Mouse (Mus musculus) heart, adult 2 months (tissue): ENCODE data around the gene Pglyrp3. TPM values are rescaled to one million over a fixed set of nuclear protein-coding genes. Genes with fewer than 3 reads are reported as not detected.
"Not testable (repeated sequence)": the region's sequence is repeated elsewhere in the genome, so short reads cannot be mapped to it uniquely, and the experiment has no call there.

Experiments used
- DNase-seq, 2 experiments: peaks; one replicate each; pipeline ENCODE4 v3.0.0; 2021
- H3K27ac ChIP-seq: fragments of 200-600 bp; 2 replicates; pipeline ENCODE4 v1.8.1; 2022
- H3K27me3 ChIP-seq: fragments of 200-500 bp; 2 replicates; pipeline ENCODE4 v1.6.1; 2012; ENCODE audit warnings: mild to moderate bottlenecking, low read length, inconsistent platforms, mixed read lengths; ENCODE audit not compliant: control insufficient read depth, insufficient read depth
- H3K36me3 ChIP-seq: fragments of 200-500 bp; 2 replicates; pipeline ENCODE4 v1.6.1; 2012; ENCODE audit warnings: low read length, inconsistent platforms; ENCODE audit not compliant: control insufficient read depth, insufficient read depth
- H3K4me1 ChIP-seq: fragments of 200-500 bp; 2 replicates; pipeline ENCODE4 v1.6.1; 2011; ENCODE audit warnings: low read length; ENCODE audit not compliant: control insufficient read depth, insufficient read depth
- H3K4me3 ChIP-seq: fragments of 200-600 bp; 2 replicates; pipeline ENCODE4 v1.8.1; 2022
- H3K79me2 ChIP-seq: fragments of 200-500 bp; replicated peaks from 2 replicates; pipeline ENCODE4 v1.6.1; 2012; ENCODE audit warnings: mild to moderate bottlenecking, inconsistent platforms, low read length, moderate library complexity, mixed read lengths; ENCODE audit not compliant: control insufficient read depth, insufficient read depth
- H3K9ac ChIP-seq: fragments of 200-500 bp; 2 replicates; pipeline ENCODE4 v1.6.1; 2012; ENCODE audit warnings: low read depth, mild to moderate bottlenecking, control low read depth, inconsistent platforms, low read length, mixed read lengths
- CTCF ChIP-seq: fragments of 200-600 bp; IDR thresholded peaks from 2 replicates; pipeline ENCODE4 v1.8.1; 2022; ENCODE audit warnings: antibody characterized with exemption, mild to moderate bottlenecking, moderate library complexity
- EP300 ChIP-seq: fragments of 200-500 bp; IDR thresholded peaks from 2 replicates; pipeline ENCODE4 v1.6.1; 2011; ENCODE audit warnings: low read depth, low read length, control low read depth; ENCODE audit not compliant: insufficient read depth
- POLR2A ChIP-seq: fragments of 200-500 bp; IDR thresholded peaks from 2 replicates; pipeline ENCODE4 v1.6.1; 2011; ENCODE audit warnings: mild to moderate bottlenecking, low read depth, low read length, control low read depth; ENCODE audit not compliant: insufficient read depth
- WGBS: fragments of 180-500 bp; shearing (Covaris S2); methylation state at CpG from one replicate; pipeline ENCODE4 v1.1.7; 2018; 5-methylcytosine and 5-hydroxymethylcytosine counted together
- intact Hi-C: fragments of 180-260 bp; cut with DNase I; formaldehyde crosslinking; loops from one replicate; pipeline ENCODE4 v1.15.1; 2025
- long read RNA-seq: library from polyadenylated mRNA; stranded (forward); transcript quantifications from one replicate; pipeline ENCODE4 v2.0.0, GENCODE M21; 2021
- polyA plus RNA-seq: library from polyadenylated mRNA; depleted of rRNA; stranded (reverse); fragments of >200 nt; gene quantifications from 2 replicates; pipeline ENCODE4 v1.2.3, GENCODE M21; 2012; rRNA removed
- total RNA-seq, 2 experiments: library from RNA; stranded (reverse); gene quantifications; 2 replicates each; pipeline ENCODE4 v1.2.3; 2021

The Pglyrp3 gene
- not detected for total RNA-seq
- polyA plus RNA-seq = not detected in 2 replicates
- long read RNA-seq = 0 reads

DNA sequence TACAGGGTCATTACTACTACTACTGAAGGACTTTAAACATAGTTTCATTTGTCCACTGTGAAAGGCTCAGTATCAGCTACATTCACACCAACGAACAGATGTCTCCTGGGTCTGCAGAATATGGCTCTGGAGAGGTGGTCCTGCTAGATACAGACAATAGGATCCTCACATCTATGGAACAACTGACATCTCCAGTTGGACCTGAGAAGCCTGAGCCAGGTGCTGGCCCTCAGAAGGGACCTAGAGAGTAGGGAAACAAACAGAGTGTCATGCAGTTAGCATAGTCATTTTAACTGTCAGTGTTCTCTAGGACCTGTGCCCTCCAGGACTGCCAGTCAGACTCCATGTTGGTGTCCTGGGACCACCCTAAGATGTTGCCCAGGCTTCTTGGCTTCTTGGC lies at the start of gene Pglyrp3:
TSS of gene Pglyrp3 (plus strand) at position 301 of the 400 bp plus-strand sequence.
- WGBS = 74% methylated on average over 1 of the region's 1 CpGs
- H3K4me1 ChIP-seq = no peaks in the 10 kb centered on the region
- intact Hi-C loops = no loop called here
- H3K36me3 ChIP-seq = no peaks in the 10 kb centered on the region
- no peak within 1 kb of the TSS for H3K4me3 ChIP-seq
- H3K9ac ChIP-seq = no peak within 1 kb of the TSS
- no peaks in the 10 kb centered on the region for H3K27me3 ChIP-seq
- no peaks in the 10 kb centered on the region for H3K79me2 ChIP-seq
- TF ChIP-seq EP300 = no peak
- no peak for TF ChIP-seq POLR2A
- TF ChIP-seq CTCF = no peak
- H3K27ac ChIP-seq = no peak within 1 kb of the TSS
- no peak for DNase-seq

DNA sequence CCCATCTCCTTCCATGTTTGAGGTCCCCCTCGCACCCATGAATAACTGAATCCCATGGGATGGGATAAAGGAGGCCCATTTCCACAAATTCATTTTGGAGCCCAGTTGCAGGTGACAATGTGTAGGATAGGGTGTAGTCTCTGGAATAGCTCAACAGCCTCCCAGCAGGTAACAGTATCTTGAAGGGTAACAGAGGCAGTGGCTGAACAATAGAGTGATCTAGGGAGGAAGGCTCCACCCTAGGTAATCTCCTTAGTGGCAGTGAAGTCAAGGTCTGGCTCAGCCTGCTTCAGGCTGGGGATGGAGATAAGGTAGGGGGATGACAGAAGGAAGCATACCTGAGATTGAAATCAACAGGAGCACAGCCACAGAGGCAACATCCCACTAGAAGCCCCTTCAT lies 3.4 kb upstream of the Pglyrp3 start:
- no peak overlapping the region for H3K9ac ChIP-seq
- no peak overlapping the region for H3K27ac ChIP-seq
- H3K27me3 ChIP-seq = no peaks in the 10 kb centered on the region
- DNase-seq = no peak
- H3K4me3 ChIP-seq = no peak overlapping the region
- TF ChIP-seq EP300 (no peak), POLR2A (no peak), CTCF (no peak)
- WGBS = 70% methylated on average over 1 of the region's 1 CpGs
- no peaks in the 10 kb centered on the region for H3K4me1 ChIP-seq
- no peaks in the 10 kb centered on the region for H3K36me3 ChIP-seq
- intact Hi-C loops = no loop called here
- H3K79me2 ChIP-seq = no peaks in the 10 kb centered on the region

DNA sequence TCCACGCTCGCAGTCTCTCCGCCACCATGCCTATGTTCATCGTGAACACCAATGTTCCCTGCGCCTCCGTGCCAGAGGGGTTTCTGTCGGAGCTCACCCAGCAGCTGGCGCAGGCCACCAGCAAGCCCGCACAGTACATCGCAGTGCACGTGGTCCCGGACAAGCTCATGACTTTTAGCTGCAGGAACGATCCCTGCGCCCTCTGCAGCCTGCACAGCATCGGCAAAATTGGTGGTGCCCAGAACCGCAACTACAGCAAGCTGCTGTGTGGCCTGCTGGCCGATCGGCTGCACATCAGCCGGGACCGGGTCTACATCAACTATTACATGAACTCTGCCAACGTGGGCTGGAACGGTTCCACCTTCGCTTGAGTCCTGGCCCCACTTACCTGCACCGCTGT lies 10.2 kb downstream of the Pglyrp3 start:
- H3K9ac ChIP-seq, intact Hi-C loops, H3K79me2 ChIP-seq, H3K27me3 ChIP-seq, H3K36me3 ChIP-seq, DNase-seq, H3K27ac ChIP-seq, H3K4me3 ChIP-seq, H3K4me1 ChIP-seq: not testable (repeated sequence)
- 55% methylated on average over 24 of the region's 24 CpGs for WGBS

DNA sequence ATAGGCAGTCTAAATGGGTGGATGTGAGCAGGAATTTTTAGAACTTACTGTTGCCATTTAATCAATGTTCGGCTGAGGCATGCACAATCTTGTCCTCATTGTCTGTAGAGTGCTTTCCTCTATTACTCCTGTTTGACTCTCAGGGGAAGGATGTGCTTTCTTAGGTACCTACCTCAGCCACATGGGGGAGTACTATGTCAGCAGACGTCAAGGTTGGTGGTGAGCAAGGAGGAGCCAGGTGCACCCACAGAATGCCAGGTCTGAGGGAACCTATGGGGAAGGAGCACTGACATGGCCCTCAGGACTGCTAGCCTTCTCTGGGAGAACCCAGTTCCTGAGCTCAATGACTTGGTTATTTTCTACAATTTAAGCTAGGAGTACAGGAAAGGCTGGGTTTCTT lies 18.8 kb downstream of the Pglyrp3 start:
- no peak overlapping the region for H3K4me3 ChIP-seq
- no peak for DNase-seq
- H3K4me1 ChIP-seq = no peaks in the 10 kb centered on the region
- WGBS = 36% methylated on average over 2 of the region's 2 CpGs
- no peak overlapping the region for H3K9ac ChIP-seq
- no peaks in the 10 kb centered on the region for H3K79me2 ChIP-seq
- H3K27me3 ChIP-seq = no peaks in the 10 kb centered on the region
- TF ChIP-seq CTCF (no peak), EP300 (no peak), POLR2A (no peak)
- intact Hi-C loops = no loop called here
- H3K36me3 ChIP-seq = no peaks in the 10 kb centered on the region
- no peak overlapping the region for H3K27ac ChIP-seq

DNA sequence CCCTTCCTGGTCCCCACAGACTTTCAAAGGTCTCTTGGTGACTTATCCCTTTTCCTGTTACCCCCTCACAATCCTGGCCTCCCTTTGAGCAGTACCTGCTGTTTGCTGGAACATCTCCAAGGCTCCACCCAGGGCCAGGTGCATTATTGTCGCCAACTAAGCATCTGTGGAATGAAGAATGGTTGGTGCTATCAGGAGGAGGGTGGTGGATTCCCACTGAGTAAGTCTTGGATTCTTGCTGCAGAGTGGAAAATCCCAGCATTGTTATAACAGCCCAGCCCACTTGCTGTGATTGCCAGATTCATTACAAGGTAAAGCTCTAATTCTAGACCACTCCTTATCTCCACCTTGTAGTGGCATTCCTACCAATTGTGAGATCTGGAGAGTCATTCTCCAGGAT lies 19.5 kb downstream of the Pglyrp3 start:
- 63% methylated on average over 1 of the region's 1 CpGs for WGBS
- no peaks in the 10 kb centered on the region for H3K27me3 ChIP-seq
- TF ChIP-seq POLR2A (no peak), CTCF (no peak), EP300 (no peak)
- H3K9ac ChIP-seq = no peak overlapping the region
- H3K4me1 ChIP-seq = no peaks in the 10 kb centered on the region
- H3K27ac ChIP-seq = no peak overlapping the region
- no peaks in the 10 kb centered on the region for H3K79me2 ChIP-seq
- DNase-seq = no peak
- intact Hi-C loops = no loop called here
- H3K4me3 ChIP-seq = no peak overlapping the region
- no peaks in the 10 kb centered on the region for H3K36me3 ChIP-seq

DNA sequence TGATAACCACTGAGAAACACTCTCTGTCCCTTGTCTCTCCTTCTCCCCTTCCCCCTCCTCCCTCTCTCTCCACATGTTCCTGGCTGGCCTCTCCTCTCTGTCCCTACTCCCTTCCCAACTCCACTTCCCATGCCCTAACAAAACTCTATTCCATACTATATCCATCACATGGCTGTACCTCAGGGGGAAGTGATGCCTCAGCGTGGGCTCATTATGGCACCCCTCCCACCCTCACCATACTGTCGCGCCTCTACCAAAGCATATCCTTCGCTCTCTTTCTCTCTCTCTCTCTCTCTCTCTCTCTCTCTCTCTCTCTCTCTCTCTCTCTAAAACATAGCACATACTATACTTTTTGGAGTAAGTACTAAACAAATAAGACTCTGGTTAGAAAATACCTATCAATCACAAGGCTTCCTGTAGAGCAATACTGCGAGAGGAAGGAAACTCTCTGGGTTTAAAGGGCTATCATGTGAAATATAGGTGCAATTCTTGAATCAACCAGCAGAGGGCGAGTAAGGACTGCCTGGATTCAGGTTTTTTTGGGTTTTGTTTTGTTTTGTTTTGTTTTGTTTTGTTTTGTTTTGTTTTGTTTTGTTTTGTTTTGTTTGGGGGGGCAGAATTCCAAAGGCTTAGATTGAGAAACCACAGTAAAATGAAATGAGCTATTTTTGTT lies 36.1 kb downstream of the Pglyrp3 start:
- no peaks in the 10 kb centered on the region for H3K27me3 ChIP-seq
- no peaks in the 10 kb centered on the region for H3K4me1 ChIP-seq
- H3K4me3 ChIP-seq = no peak overlapping the region
- peak; percentile 84 for TF ChIP-seq CTCF
- no peak for TF ChIP-seq POLR2A
- no peaks in the 10 kb centered on the region for H3K36me3 ChIP-seq
- intact Hi-C loops = loop anchor here (1.0 kb wide), 1 partner anchor 56 kb away; no protein-coding TSS in a partner anchor
- H3K27ac ChIP-seq = no peak overlapping the region
- 43% methylated on average over 6 of the region's 6 CpGs for WGBS
- DNase-seq = no peak
- no peak overlapping the region for H3K9ac ChIP-seq
- H3K79me2 ChIP-seq = no peaks in the 10 kb centered on the region
